Mouse (Mus musculus): Measurements from ENCODE around the gene Tor3a. TPM values are rescaled to one million over a fixed set of nuclear protein-coding genes. Genes with fewer than 3 reads are reported as not detected.

The Tor3a gene
- polyA plus RNA-seq (2014; fragmentation: Illumina TruSeq; extraction: RNeasy Lipid Tissue Mini Kit (QIAGEN cat#74804); ENCODE audit: low read depth, low replicate concordance) = 15.9 TPM

GRCm38 (mm10) chr1:156674195-156675000 lies at the start of gene Tor3a:
Gene Tor3a, minus strand, starts transcription at chr1:156674356.

GRCm38 (mm10) chr1:156718950-156719805 lies 45.0 kb upstream of the Tor3a start, which contains the start of gene Fam20b:
Gene Fam20b, minus strand, starts transcription at chr1:156719086.

Other genes starting within 250 kb of the Tor3a start
- gene Soat1, start 200.0 kb downstream of the Tor3a start, polyA plus RNA-seq (2014; fragmentation: Illumina TruSeq; extraction: RNeasy Lipid Tissue Mini Kit (QIAGEN cat#74804); ENCODE audit: low read depth, low replicate concordance) = 605 TPM
- 4.5 TPM for gene Gm10031, start 150.3 kb downstream of the Tor3a start, polyA plus RNA-seq (2014; fragmentation: Illumina TruSeq; extraction: RNeasy Lipid Tissue Mini Kit (QIAGEN cat#74804); ENCODE audit: low read depth, low replicate concordance)
- 10.3 TPM for gene Abl2, start 115.6 kb downstream of the Tor3a start, polyA plus RNA-seq (2014; fragmentation: Illumina TruSeq; extraction: RNeasy Lipid Tissue Mini Kit (QIAGEN cat#74804); ENCODE audit: low read depth, low replicate concordance)
- 91.9 TPM for gene Fam20b, start 44.7 kb upstream of the Tor3a start, polyA plus RNA-seq (2014; fragmentation: Illumina TruSeq; extraction: RNeasy Lipid Tissue Mini Kit (QIAGEN cat#74804); ENCODE audit: low read depth, low replicate concordance)
- gene Angptl1, start 164.2 kb upstream of the Tor3a start, polyA plus RNA-seq (2014; fragmentation: Illumina TruSeq; extraction: RNeasy Lipid Tissue Mini Kit (QIAGEN cat#74804); ENCODE audit: low read depth, low replicate concordance) = 7.8 TPM

Measured in adrenal gland, adult 10 weeks (tissue).